Mouse (Mus musculus): ENCODE measurements at regions not wholly inside any gene's neighbourhood (a gene's known extent, or its start where the extent isn't known, plus 50 kb on each side); places are given as distances from the start of the nearest gene placed in this dataset.

DNA sequence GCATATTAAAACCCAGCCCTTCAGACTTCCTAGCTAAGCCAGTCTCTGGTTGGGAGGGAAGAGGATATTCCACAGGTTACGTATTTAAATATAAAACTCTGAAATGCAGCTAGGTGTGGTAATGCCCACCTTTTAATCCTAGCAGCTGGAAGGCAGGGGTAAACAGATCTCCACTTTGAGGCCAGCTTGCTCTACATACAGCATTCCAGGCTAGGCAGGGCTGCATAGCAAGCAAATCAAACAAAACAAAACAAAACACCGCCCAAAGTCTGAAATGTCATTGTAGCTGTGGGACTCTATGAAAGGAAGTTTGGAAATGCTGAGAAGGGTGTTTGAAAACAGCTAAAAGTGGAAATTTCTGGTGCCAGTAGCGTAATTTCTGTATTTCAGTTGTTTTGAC, 127.0 kb downstream of the Pten start:
- TF ChIP-seq CTCF (conservative IDR thresholded peaks at IDR 0.05; ENCODE audit: insufficient read depth, insufficient read length, low read depth, low read length) (no peak), POLR2A (IDR thresholded peaks at IDR 0.05; ENCODE audit: low read depth, low read length) (no peak)
